Mouse (Mus musculus) right cerebral cortex, postnatal 4 days (tissue): ENCODE measurements at regions not wholly inside any gene's neighbourhood (a gene's known extent, or its start where the extent isn't known, plus 50 kb on each side); places are given as distances from the start of the nearest gene placed in this dataset.

Experiments used
- DNase-seq: peaks from one replicate; pipeline ENCODE4 v3.0.0-alpha.2; 2022

DNA sequence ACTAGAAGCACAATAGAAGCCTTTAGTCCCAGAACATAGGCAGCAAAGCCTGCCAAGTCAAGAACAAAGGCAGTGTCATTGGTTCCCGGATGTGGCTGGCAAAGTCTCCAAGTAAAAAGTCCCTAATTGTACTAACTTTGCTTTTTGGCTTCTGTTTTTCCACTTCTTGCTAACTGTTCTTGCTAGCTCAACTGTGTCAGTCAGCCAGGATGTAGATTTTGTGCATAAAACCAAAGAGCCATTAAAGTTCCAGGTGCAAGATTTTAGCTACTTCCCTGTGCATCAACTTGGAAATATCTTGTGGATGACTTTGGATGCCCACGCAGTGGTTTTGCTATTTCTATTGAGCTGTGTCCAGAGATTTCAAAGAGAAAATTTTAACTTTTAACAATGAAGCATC, 560.0 kb upstream of the B3galt2 start:
- no peak for DNase-seq

DNA sequence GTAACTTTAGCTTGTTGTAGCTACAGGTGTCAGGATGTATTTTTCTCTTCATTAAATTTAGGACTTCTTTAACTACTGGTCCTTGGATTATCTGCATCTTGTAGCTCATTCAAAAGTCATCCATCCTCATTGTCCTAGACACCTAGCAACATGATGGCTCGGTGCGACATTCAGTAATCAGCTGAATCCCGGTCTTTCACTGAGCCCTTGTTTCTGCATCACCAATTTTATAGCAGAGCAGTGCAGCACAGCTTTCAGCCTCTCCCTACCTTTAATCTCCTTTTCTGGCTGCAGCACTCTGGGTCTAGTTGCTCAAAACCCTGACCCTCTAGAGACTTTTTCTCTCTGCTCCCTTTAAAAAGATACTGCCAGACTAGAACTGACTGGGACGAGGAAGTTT, 543.6 kb upstream of the B3galt2 start:
- no peak for DNase-seq

DNA sequence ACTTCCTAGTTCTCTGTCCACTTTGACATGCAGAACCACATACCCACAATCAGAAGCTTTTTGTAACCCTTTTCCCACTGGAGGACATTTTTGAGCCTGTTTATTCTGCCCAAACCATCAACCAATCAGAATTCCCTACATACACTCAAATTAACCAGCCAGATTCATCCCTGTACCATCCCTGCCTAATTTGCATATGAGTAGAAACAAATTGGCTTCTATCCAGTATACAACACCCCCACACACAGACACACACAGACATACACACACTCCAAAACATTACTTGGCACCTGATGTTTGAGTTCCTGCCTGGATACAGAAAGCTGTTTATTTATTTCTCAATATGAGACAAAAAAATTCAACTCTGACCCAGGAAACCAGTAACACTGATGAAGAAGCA, 542.2 kb upstream of the B3galt2 start:
- DNase-seq: no peak

DNA sequence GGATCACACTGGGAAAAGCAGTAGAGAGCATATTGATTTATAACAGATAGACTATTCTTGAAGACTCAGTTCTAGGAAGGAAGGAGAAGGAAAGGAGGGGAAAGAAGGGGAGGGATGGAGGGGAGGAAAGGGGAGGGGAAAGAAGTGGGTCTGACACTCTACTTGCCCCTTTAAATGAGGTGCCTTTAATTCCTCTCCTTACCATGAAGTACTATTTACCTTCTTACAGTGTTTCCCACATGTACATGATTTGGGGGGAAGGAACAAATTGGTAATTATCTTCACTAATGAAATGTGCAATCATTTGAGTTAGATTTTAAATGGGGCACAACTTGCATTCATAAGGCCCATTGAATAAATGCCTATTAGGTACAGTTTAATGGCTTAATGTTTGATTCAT, 518.3 kb upstream of the B3galt2 start:
- no peak for DNase-seq

DNA sequence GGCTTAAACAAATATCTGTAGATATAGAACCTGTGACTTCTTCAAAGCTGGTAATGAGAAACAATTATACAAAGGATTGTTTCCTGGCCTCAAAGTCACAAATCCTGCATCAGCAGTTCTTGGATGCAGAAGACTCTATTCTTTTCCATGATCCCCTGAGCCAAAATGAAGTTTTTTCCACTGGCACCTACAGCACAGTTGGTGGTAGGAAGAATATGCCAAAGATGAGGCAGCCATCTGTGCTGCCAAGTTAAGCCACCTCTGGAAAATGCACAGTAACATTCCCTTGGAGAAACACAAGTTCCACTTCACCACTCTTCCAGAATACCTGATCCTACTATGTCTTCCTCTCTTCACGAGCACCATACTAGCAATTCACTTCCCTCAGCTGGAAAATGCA, 510.2 kb upstream of the B3galt2 start:
- DNase-seq: no peak

DNA sequence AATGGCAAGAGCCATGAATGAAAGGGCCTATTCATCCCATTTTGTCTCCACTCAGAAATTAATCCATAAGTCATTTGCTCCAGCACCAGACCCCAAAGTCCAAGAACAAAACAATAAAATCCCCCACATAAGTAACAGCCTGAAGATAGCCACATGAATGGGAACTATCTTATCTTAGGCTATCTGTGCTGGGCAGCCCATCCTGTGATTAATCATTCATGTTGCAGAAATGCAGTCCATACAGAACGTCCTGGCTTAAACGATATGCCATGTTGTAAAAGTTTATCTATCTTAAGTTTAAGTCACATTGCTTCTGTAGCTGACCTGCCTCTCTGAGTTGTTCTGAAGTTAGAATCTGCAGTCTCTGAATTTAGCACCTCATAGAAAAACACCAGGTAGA, 507.7 kb upstream of the B3galt2 start:
- no peak for DNase-seq

DNA sequence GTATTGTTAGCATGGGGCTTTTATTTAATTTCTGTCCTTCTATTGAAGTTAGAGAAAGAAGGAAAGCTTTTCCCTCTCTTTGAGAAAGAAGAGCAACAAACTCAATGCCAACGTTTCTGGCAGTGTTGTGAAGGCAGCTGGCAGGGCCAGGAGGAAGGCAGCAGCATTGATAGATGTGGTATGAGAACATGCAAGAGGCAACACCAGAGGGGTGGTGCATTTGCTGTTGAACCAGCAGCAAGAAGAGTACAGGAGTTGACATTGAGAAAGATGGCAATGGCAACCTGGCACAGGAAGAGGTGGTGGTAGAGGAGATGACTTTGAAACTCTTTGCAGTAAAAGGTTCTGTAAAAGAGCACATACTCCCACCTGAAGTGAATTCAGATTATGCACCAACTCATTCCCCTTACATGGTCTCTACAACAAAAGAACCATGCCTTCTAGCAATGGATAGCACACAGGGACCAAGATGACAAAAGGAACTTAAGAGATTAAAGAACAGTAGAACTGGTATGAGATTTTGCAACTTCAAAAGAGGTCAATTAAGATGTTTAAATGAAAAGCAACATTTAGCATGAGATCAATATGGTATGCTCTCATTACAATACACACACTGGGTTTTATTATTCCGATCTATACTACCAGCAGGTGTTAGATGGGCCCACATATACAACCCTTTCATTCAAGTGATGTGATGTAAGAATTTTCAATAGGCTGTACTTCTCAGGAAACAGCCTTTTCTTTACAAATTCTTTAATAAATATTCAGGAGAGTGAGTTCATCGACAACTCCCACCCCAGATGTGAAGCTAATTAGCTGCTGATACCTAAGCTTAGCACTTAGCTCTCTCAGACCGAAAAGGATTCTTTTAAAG, 495.1 kb upstream of the B3galt2 start:
- DNase-seq: no peak

DNA sequence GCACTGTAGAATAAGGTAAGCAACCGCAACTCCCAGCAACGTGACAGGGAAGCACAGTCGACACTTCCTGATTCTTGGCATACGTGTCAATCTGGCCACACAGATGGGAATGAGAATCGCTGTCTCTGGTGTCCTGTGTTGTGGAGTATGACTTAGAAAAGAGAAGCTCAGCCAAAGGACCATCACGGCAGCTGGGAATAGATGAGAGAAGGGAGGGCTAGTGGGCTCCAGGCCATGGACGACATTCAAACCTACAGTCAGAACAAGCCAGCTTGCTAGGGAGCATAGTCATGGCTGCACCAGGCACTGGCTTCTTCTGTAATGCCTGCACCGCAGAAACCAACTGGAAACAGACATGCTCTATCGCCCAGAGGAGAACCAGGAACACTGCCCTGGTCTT, 469.2 kb upstream of the B3galt2 start:
- DNase-seq: peak; percentile 22

DNA sequence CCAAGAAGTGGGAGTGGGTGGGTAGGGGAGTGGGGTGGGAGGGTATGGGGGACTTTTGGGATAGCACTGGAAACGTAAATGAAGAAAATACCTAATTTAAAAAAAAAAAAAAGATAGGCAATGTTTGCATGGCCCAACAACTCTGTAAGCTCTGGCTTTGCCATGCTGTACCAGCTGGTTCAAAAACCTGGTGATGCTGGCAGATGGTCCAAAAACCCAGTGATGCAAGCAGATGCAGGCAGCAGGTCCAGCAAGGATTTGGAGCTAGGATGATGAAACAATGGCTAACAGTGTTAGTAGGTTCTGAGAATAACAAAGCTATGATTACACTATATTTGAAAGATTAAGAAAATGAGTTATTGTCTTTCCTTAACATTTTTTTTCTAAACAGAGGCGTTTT, 466.6 kb upstream of the B3galt2 start:
- DNase-seq: no peak

DNA sequence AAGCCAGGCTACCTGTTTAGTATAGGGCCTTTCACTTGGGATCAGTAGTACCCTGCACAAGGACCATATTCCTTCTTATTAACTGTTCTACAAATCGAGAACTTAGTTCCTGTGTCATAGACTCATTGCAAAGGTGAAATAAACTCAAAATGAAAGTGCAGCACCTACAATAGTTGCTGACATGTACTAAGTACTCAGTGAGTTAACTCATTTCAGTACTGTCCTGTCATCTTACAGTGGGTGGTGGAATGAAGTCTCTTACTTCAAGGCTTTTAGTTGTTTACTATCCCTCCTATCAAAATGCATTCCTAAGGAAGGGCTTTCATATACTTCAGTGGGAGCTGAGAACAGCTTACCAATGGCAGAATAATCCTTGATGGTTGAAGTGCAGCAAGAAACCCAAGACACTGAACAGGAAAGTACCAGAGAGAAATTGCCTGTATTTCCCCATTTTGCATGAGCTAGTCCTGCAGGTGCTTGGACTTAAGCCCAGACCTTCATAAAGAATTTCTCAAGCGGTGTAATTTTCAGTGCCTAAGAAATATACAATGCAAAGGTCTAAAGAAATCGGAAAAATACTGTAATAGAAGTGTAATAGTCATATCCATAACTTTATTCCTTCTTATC, 448.2 kb upstream of the B3galt2 start:
- no peak for DNase-seq

DNA sequence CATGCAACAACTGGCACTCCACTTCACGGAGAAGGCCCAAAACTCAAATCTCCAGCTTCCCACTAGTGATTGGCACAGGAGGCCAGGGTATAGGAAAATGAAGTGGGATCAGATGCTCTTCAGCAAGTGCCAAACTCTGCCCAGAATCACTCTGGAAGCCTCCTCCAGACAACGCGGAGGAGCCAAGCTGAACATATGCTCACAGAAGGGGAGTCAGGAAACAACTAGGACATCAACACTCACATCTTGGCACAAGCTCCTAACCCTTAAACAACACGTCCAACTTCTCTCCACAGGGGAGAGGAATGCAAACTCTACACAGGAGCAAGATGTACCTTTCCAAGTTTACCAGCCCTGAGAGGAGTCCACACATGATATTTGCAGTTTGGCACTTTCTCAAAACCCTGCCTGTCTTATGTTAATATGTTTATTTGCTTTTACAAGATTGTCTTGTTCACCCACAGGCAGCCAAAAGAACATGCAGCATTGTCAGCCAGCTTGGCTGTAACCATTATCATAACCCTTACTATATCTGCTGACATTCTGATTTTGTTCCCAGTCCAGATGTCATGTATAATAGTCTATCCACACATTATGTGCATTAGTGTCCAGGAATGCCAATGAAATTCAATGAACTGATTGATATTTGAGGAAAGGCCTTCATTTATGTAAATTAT, 440.1 kb upstream of the B3galt2 start:
- DNase-seq: no peak

DNA sequence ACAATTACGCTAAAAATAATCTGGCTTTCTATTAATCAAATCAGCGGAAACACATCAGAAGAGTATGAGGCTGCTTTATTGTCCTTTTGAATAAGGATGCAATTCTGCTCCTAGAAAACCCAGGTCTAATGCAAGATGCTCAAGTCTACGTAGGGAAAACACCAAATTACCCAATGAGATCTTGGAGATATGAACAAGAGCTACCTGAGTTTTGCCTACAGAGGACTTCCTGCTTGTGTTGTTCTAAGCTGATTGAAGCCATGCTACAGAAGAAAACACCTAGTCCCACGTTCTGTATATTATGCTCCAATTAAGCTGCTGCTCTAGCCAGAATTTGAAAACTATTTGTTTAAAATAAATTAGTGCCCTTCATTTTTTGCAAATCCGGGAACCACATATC, 439.5 kb upstream of the B3galt2 start:
- no peak for DNase-seq

DNA sequence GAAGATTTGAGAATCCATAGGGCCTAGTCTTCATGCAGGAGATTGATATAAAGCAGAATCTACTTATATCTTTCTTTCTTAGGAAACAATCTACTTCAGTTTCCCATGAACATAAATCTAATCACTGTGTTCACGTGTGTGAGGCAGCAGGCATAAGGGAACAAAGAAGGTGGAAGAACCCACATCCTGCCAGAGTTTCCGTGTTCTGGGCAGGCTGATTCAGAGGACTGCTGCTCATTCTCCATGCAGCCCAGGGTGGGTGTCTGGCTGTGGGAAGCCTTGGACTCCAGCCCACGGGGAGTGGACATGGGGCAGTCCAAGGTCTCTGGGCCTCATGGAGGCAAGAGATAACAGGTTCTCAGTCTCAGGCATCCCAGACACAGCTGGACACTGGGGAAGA, 438.3 kb upstream of the B3galt2 start:
- no peak for DNase-seq

DNA sequence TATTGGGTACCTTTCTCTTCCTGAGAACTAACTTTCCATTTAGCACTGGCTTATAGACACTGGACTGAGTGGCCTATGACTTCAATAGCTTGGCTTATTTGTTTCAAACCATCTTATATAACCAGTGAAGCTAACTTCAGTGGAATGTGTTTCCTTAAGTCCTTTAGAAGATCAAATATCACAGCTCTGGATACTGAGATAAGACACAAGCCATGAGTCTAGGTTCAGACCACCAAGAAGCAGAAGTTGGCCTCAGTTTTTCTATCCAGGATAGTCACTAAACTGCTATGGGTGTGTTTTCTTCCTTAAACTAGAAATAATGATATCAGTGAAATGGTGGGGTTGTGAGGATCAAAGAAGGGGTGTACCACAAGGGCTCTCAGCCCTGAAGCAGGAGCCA, 436.4 kb upstream of the B3galt2 start:
- no peak for DNase-seq

DNA sequence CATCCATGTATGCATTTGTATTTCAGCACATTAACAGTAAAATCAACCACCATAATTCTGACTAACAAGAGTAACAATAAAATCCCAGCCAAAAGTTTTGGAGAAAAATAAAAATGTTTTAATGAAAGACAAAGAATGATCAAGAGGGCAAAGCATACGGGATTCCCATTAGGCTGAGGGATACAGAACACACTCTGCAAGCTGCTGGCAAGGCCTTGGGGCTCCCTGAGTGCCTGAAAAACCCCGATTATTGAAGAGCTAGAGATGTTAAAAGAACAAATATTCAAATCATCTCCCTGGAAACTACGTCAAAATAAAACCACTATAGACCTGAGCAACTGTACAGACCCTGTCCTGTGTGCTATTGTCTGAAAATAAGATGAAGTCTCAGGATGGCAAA, 433.5 kb upstream of the B3galt2 start:
- no peak for DNase-seq

DNA sequence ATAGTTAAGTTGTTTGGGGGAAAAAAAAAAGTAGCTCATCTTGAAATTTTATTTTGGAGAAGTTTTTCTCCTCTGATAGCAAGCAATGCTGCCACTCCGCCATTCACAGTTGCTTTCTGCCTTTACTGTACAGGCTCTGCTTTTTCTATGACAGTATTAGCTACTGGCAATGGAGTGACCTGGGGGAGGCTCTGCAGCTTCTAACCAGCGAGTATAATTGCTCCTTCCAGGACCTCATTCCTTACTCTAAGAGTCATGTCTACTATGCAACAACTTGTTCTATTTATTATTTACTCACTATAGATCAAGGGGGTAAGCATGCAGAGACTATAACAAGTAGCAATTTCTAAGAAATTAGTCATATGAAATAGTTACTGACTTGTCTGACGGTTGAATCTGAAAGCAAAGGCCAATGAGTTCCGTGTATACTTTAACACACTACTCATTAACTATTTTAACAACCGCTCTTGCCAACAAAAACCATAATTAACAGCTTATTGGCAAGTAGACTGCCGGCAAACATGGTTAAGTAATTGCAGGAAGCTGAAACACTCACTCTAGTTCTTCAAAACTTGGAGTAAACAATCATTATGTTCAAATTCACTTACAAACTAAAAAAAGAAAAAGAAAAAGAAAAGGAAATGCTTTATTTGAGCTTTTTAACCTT, 432.9 kb upstream of the B3galt2 start:
- no peak for DNase-seq

DNA sequence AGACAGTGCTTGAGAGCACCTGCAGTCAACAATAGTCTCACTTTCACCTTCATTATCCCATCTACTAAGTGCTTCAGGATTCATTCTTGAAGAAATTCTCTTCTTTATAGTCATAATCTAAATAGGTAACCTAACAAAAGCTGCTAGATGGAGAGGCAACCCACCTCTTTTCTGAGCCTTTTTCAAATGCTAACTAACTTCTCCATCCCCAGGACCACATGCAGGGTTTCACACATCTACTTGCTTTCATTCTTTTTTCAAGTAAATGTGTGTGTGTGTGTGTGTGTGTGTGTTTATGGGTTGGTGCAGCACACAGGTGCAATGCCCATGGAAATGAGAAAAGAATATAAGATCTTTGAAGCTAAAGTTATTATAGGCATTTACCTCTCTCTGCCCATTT, 423.1 kb upstream of the B3galt2 start:
- DNase-seq: no peak

DNA sequence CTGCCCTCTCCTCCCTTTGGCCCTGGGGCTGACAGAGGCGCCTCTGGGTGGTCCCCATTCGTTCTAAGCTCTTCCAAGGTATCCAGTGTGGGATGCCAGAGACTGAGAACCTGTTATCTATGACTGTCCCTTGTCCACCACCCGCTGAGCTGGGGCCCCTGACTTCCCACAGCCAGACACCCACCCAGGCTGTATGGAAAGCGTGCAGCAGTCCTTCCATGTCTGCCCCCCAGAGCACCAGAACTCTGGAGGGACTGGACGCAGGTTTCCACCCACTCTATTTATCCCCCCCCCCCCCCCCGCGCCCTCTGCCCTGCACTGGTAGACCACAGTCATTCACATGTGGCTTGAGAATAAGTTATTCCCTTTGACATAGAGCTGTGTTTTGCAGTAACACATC, 408.5 kb upstream of the B3galt2 start:
- DNase-seq: no peak

DNA sequence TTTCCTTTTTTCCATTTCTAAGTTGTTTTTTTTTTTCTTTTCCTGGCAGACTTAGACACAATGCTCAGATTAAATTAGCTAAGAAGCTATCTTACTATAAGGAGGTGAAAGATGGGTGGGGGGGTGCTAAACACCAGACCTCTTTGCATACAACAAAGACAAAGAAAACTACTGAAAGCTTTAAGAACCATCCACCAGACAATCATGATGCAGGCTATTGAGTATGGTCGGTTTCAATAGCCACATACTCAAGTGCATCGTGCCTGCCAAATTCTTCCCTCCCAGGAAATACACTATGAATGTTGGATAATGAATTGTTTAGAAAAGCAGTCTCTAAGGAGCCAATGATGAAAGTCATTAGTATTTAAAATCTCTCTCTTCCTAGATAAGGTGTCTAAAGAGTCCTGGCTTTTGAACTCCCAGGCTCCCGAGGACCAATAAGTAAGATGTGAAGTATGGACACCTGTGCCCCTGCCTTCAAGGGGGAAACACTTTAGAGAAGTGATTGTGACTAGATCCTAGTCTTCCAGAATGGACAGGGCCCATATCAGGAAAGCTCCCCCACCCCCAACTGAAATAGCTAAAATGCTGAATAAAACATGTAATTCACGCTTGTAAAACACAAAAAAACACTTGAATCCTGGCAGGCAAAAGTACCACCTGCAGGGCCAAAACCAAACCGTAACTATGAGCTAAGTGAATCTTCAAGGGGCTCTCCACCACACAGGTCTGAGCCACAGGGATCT, 381.8 kb upstream of the B3galt2 start:
- no peak for DNase-seq

DNA sequence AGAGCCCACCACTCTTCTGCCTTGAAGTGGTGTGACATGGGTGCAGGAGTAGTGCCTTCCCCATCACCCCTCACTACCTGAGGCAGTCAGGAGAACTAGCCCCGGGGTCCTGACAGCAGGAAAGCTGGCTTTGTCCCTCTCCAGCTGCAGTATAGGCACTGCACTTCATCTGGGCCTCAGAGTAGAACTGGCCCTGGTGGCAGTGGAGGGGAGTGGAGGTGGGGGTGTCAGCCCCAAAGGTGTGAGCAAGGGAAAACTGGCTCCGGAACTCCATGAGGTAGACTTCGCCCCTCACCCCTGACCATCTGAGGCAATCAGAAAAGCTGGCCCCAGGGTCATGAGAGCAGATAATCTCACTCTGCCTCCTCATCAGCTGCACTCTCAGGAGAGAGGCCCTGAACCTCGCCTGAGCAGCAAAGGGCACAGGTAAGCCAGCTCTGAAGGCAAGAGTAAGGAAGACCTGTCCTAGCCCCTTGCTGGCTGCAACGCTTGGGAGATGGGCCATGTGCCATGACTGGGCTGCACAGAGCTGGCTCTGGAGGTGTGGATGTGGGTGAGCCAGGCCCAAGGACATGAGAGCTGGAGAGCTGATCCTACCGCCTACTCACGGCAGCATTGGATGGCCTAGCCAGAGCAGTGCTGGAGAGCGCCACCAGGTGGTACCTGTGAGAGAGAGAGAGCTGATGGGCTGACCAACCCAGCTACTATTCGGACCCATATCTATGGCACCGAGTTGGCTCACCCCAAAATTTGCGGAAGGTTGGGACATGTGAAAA, 377.0 kb upstream of the B3galt2 start:
- DNase-seq: no peak

DNA sequence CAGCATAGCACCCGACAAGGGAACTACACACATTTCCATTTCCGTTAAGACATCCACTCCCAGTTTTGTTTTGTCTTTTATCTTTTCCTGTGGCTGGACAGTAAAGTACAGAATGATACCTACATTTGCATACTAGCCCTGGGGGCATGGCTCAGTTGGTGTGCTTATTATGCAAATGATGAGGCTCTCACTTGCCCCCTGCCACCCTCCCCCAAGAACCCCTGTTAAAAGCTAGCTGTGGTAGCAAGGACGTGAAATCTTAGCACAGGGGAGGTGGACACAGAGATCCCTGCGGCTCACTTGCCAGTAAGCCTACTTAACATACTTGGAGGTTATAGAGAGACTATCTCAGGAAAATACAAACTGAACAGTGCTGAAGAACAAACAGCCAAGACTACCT, 375.2 kb upstream of the B3galt2 start:
- no peak for DNase-seq
